Mouse (Mus musculus) adrenal gland (tissue): Measurements from ENCODE around the gene Cnnm4.

Source experiments
- intact Hi-C: fragments of 180-260 bp; cut with DNase I; formaldehyde crosslinking; loops from one replicate; pipeline ENCODE4 v1.15.1; 2025

Gene Cnnm4

DNA sequence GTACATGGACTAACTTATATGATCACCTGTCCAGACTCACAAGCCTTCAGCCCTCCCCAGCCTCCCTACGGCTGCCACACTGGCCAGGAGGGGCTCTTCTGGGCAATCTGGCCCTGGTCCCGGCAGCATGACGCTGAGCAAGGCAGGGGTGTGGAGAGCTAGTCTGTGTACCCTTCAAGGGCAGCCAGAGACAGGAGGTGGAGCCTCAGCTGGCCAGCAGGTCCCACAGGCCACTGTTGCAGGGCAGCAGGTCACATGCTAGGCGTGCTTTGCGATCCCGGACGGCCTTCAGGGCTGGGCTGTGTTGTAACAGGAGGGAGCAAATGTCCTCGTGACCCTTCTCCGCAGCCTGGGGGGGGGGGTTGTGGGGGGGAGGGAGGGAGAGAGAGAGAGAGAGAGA, 67.8 kb downstream of the Cnnm4 start, which contains the start of gene Gm42417:
Gene Gm42417, minus strand, starts transcription at position 244 of the 400 bp plus-strand sequence.
- intact Hi-C loops, result loop anchor here (2.0 kb wide), 1 partner anchor 26 kb away; no protein-coding TSS in a partner anchor

DNA sequence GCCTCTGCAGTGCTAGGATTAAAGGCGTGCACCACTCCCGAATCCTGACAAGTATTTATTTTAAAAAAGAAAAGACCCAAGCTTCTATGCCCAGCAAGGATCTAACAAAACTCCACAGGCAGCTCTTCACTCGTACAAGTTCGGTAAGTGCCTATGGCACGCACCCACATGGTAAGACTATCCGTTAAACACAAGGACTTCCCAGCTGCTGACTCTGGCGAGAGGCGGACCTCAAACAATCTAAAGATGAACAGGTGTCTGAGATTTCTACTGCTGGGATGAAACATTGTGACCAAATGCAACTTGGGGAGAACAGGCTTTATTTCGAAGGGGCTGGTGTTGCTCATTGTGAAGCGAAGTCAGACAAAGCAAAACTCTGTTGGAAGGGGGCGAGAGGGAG, 68.7 kb downstream of the Cnnm4 start:
- intact Hi-C loops, result no loop called here

DNA sequence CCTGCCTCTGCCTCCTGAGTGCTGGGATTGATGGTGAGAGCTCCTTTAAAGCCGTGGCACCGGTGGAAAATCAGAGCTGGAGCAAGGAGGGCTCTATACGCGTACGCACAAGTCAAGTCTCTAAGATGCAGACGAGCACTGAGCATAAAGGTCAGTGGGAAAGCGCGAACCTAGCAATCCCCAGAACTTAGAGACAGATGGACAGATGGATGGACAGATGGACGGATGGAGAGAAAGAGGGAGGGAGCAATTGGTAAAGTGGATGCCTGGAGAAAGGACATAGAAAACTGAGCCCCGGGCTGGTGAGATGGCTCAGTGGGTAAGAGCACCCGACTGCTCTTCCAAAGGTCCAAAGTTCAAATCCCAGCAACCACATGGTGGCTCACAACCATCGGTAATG, 69.4 kb downstream of the Cnnm4 start:
- intact Hi-C loops, result no loop called here

DNA sequence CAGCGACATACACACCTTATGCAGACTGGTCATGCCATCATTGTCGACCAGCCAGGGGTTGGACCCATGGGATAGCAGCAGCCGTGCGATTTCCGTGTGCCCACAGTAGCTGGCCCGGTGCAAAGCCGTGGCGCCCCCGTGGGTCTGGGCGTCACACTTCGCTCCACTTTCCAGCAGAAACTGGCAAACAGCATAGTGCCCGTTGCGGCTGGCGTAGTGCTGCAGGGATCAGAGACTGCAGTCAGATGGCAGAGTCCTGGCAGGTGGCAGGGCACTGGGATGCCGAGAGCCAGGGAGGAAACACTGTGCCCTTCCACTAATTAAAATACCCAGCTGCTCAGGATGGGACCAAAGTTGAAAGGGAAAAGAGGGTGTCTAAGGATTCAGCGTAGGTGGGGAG, 70.4 kb downstream of the Cnnm4 start:
- intact Hi-C loops, result no loop called here

DNA sequence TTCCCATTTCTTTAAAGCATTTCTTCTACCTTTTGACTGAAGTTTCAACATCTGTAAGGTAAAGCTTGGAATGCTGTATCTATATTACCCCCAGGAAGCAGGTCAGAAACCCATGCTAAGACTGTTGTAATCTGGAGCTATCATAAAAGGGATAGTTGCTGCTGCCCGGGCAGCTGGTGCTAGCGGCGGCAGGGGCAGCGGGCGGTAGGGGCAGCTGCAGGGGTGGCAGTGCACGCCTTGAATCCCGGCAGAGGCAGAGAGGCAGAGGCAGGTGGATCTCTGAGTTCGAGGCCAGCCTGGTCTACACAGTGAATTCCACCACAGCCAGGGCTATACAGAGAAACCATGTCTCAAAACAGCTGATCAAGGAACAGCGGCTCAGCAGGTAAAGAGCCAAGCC, 71.5 kb downstream of the Cnnm4 start:
- intact Hi-C loops, result no loop called here

DNA sequence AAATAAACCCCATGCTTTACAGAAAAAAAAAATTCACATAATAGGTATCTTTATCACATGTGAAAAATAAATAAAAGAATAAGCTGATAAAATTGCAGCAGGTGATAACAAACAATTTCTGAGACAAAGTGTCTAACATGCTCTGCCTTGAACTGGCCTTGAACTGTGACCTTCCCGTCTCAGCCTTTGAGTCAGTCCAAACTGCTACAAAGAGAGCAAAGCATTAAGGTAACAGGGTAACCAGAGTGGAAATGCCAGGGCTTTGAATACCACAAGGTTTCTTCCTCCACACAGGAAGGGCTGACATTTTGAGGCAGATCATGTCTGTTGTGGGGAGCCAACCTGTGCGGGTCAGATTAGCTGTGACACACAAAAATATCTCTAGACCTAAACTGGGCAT, 74.0 kb downstream of the Cnnm4 start:
- intact Hi-C loops, result no loop called here

DNA sequence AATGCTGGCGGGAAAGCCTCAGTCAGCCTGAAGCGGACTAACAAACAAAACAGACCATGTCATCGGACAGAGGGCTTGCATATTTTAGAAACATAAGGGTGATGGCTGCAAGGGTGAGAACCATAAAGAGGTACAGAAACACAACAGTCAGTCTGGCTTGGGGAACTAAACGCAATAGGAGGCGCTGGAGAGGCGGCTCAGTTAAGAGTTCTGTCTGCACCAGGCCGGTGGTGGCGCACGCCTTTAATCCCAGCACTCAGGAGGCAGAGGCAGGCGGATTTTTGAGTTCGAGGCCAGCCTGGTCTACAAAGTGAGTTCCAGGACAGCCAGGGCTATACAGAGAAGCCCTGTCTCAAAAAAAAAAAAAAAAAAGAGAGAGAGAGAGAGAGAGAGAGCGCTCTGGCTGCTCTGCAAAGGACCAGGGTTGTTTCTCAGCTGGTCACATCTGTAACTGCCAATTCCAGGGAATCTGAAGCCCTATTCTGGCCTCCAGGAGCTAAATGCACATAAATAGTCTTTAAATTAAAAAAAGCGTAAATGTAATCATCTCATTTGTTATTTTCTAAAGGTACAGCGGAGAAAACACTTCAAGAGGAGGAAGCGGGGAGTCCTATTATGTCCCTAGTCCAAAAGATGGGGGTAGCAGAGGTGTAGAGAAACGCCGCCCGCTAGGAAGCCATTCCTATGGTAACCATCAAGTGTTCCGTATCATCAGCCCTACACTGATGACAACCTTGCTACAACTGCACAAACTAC, 74.6 kb downstream of the Cnnm4 start:
- intact Hi-C loops, result loop anchor here (2.0 kb wide), 2 partner anchors 89 to 139 kb away; no protein-coding TSS in a partner anchor

DNA sequence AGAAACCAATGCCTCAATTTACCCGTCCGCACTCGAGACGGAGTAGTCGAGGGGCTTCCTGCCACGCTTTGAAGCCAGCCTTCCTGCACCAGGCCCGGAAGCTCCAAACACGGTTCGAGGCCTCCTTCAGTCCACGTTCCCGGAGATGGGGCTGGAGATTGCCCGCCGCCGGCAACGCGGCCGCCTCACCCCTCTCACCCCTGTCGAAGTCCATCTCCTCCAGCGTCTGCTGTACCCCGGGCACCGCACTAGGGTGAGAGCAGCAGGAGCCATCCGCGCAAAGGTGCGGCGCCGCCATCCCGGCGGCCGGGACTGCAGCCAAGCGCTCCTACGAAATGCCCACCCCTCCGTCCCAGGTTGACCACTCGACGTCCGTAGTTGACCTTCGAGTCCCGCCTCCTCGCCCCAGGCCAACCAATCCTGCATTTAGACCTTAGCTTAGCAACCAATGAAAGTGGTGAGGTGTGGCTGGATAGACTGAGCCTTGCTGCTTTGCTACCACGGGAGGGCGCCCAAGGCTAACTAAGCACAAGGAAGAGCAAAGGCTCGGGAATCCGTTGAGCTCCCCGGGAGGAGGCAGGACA, 75.6 kb downstream of the Cnnm4 start, which contains the start of gene Ankrd39:
Gene Ankrd39, minus strand, starts transcription at position 558 of the 584 bp plus-strand sequence.
- intact Hi-C loops, result loop anchor here (2.0 kb wide), 2 partner anchors 88 to 138 kb away; no protein-coding TSS in a partner anchor

DNA sequence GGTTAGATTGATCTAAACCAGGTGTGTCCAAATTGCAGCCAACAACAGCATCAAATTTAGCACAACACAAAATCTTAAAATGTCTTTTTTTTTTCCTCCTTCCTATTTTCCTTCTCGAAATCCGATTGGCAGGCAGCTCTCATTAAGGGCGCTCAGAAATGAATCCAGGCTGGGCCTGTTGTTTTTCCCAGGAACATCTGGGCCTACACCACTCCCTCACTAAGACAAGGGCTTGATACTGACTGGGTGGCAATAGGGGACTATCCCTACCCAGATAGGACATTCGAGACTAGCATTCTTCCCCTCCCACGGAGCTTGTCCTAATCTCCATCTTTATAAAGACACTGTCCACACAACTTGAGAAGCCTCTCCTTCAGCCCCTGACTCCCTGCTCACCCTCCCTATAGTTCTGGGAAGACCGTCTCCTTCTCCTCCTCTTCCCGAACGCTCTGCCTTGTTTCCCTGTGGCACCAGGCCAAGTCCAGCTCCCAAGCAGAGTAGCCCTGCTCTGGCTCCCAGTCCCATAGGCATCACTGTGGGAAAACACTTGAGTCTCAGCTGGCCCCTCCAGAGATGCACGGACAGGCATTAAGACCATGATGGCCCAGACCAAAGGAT, 76.7 kb downstream of the Cnnm4 start:
- intact Hi-C loops, result loop anchor here (2.0 kb wide), 2 partner anchors 87 to 137 kb away; no protein-coding TSS in a partner anchor

DNA sequence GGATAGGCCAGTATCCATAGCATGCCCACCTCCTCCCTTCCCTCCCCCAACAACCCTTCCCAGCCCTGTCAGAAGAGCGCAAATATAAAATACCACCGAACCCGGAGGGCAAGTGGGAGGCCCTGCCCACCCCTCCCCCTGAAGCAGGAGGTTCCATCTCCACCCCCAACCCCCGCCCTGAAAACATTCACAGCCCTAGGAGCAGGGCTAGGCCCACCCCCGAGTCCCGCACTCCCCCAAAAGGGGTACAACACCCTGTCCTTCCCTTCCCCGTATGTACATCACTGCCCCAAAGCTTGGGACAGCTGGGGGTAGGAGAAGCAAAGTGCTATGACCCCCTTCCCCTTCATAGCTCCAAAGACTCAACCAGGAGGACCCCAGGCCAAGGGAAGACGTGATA, 77.4 kb downstream of the Cnnm4 start:
- intact Hi-C loops, result no loop called here

DNA sequence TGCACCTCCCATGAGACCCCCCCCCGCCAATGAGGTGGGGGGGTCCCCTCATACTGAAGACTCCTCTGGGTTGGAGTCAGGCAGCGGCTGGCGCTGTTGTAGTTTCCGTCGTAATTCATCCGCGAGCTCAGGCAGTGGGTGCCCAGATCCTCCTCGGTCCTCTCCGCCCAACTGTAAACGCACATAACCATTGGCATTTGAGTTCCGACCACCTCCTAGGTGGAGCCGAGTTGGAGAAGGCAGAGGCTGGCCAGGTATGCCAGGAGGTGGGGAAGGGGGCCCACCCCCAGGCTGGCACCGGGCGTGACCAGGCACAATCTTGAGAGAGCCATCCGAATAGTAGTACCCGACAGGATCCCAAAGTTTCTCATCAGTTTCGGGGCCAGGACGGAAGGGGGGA, 78.1 kb downstream of the Cnnm4 start:
- intact Hi-C loops, result no loop called here

DNA sequence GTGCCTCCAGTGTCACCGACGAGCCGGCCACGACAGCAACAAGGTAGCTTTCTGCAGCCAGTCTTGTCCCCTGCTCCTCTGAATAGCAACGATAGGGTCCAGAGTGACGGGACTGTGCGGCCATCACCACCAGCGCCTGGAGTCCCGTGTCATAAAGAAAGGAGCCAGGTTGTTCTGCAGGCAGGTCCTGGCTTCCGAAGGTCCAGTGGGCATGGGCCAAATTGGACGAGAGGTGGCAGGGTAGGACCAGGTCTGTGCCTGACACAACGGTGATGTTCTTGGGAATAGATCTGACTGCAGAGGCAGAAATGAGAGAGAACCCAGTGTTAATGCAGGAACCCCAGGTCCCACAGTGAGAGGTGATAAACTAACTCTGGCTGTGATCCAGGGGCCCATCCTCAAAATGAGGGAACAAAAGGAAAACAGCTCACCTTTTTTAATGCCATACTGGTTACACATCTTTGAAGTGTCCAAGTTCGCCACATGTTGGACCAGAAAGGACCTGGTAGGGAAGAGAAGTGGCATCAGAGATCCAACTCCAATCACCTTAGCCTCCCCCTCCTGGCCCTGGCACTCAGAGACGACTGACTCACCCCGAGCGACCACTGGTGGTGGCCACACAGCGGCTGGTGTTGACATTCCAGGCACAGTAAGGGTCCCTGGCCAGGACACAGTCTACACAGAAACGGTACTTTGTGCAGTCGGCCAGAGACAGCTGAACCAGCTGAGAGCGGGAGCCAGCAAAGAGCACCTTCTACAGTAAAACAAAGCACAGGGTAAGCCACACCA, 78.8 kb downstream of the Cnnm4 start:
- intact Hi-C loops, result no loop called here

DNA sequence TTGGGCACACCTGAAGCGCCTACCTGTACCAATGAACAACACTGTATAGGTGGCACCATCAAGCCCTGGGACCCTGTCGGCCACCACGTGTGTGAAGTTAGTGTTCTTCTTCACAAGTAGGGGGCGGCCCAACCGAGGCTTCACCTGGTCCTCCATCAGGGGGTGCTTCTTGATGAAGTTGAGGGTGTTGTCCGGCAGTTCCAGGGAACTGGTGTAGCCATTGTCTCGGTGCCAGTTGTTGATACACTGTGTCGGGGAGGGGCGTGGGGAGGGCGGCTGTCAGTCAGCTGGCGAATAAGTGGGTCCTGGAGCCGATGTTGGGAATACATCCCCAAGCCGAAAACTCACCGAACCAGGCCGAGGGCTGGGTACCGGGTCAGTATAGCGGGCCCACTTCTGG, 80.5 kb downstream of the Cnnm4 start:
- intact Hi-C loops, result no loop called here

DNA sequence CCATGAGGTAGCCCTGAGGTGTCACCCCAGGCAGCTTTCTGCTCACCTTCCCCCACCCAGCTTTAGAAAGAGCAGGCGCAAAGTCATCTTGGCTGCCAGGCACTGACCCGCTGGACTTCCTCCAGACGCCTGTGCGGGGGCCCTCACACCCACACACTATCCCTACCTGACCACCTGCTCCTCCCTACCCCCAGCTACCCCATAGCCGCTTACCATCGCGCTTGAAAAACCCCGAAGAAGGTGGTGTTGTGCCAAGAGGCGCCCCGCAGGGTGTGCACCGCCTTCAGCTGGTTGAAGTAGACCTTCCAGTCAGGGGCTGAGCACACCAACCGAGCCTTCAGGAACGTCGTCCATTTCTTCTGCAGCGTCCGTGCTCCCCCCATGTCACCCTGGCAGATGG, 81.1 kb downstream of the Cnnm4 start:
- intact Hi-C loops, result no loop called here

DNA sequence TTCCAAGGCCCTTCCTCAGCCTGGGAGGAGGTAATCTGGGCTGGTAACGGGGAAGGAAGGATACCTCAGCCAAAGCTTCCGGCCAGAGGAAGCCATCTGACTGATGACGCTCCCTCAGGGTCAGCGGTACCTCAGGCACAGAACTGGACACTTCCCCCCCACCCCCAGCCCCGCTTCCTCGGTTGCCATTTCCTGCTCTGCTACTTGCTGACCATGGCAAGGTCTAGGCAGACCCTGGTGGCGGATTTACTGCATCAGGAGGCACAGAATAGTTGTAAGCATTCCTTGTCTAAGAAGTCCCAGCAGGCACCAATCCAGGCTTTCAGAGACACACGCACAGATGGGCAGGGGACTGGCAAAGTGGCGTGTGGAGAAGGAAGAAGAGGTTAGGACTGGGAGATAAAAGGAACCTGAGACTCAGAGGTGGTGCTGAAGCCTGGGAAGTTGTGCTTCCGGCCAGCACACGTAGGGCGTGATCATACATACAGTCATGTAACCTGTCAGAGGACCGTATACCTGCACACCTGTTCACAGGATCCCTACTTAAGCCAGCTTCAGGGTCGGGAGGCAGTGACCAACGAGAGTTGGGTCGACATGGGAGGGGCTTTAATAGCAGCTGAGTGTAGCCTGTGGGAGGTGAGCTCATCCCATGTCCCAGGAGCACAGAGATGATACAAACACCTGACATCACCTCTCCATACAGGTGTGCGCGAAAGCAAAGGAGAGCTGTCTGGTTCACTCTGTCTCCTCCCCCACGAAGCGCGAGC, 83.4 kb downstream of the Cnnm4 start:
- intact Hi-C loops, result loop anchor here (5.0 kb wide), 1 partner anchor 42 kb away; no protein-coding TSS in a partner anchor

DNA sequence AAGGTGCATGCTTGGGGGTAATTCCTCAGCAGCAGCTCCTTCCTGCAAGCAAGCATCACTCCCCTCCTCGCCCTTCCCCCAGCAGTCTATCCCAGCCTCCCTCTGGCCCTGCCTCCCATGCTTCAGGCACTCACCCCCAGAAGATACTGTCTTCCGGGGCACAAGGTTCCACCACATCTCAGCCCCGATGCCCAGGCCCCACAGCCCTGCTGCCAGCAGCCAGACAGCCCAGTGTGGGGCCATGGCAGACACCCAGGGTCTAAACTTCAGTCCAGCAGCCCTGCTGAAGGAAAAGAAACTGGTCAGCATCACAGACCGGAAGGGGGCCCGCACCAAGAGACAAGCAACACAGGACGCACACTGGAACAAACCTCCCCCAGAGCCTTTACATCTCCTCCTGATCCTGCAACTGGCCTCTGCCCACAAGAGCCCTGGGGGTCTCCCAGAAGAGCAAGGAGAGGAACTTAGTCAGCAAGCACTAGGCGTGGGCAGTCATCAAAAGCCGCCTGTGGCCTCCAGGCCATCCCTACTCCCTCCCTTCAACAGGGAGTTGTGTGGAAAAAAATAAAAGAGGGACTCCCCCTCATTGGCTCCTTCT, 84.5 kb downstream of the Cnnm4 start:
- intact Hi-C loops, result loop anchor here (5.0 kb wide), 1 partner anchor 41 kb away; no protein-coding TSS in a partner anchor

DNA sequence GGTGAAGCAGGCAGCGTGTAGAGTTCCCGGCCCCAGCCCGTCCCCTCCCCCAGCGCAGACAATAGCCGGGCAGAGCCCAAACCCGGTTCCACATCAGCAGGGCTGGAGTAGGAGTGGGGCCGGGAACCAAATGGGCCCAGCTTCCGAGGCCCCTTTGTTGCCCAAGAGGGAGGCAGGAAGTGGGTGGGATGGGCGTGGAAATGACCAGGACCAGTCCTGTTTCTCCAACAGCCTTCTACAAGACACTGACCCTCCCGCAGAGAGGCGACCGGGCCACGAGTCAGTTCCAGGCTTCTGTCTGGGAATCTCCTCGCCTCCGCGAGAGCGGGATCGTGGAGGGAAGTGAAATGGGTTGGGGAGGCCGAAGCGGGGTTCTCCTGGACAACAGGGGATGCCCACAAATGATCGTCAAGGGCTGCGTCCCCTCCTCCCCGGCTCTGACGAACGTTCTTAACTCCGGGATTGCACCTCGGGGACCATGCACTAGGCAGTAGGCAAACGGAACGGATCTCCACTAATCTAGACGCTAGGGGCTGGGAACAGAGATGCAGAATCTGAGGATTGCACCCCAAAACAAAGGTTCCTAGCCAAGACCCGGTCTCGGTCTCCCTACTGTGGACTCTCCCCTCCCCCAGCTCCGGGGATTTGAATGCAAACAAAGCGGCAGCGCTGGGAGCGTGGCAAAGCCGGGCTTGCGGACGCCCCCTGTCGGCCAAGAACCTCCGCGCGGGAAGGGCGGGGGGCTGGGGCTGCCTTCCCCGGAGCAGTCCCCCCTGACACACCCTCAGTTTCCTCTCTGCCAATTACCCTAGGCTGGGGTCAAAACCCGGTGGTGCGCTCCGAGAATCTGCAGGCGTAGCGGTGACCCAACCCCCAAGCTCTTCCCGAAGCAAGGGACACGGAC, 85.4 kb downstream of the Cnnm4 start:
- intact Hi-C loops, result loop anchor here (5.0 kb wide), 1 partner anchor 40 kb away; no protein-coding TSS in a partner anchor

DNA sequence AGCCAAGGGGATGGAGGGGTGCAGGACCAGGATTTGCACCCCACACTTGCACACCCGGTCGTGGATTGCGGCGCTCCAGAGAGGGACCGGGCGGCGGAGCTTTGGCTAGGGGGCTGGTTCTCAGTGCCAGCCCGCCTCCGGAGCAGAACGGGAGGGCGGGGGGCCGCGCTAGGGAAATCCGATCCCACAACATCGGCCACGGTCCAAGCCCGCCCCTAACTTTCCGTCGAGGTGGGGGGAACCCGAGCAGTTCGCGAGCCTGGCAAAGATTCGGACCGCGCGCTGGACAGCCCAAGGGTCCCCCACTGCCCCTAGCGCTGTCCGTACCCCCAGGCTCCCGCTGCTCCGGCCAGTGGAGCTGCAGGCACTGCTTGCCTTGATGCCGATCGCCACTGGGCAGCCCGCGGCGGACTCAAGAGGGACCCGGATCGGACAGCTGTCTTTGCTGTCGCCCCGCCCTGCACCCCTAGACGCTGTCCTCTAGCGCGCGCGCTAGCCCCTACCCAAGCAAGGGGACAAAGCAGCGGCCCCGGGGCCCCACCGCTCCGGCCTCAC, 86.1 kb downstream of the Cnnm4 start:
- intact Hi-C loops, result loop anchor here (5.0 kb wide), 1 partner anchor 40 kb away; no protein-coding TSS in a partner anchor
